Mouse (Mus musculus): Measurements from ENCODE around the gene Nudt16l1. TPM values are rescaled to one million over a fixed set of nuclear protein-coding genes. Genes with fewer than 3 reads are reported as not detected.
A peak's percentile ranks its signal among the peaks of the same experiment; 100 is the strongest.

Nudt16l1 gene
- polyA plus RNA-seq (2016; fragmentation: Nextera tagmentation; extraction: Ambion mirVana): 136 and 141 TPM in 2 replicates

- peak within 1 kb of the TSS; percentile 78 for H3K27ac ChIP-seq (replicated peaks)
- peaks cover 18% of the 10 kb centered on the region for H3K4me1 ChIP-seq
- no peaks in the 10 kb centered on the region for H3K9me3 ChIP-seq (replicated peaks)
- peak within 1 kb of the TSS; percentile 63 for H3K4me3 ChIP-seq
- 10% methylated on average over 2 of the region's 2 CpGs for whole genome bisulfite sequencing
- peaks cover 82% of the 10 kb centered on the region for H3K36me3 ChIP-seq
- H3K27me3 ChIP-seq (ENCODE audit: low read depth, poor library complexity, severe bottlenecking): no peaks in the 10 kb centered on the region
- DNase-seq (ENCODE audit: low spot score): no peak
These were observed at the start of gene Nudt16l1 for GRCm38 (mm10) chr16:4938461-4938860. Gene Nudt16l1, plus strand, starts transcription at chr16:4938761.

GRCm38 (mm10) chr16:4890201-4890709 lies 48.3 kb upstream of the Nudt16l1 start:
- 81% methylated on average over 4 of the region's 4 CpGs for WGBS

GRCm38 (mm10) chr16:4892171-4892570 lies 46.4 kb upstream of the Nudt16l1 start:
- peaks cover 13% of the 10 kb centered on the region for H3K4me1 ChIP-seq
- WGBS: 94% methylated on average over 6 of the region's 6 CpGs
- peaks cover 7% of the 10 kb centered on the region for H3K36me3 ChIP-seq
- H3K27me3 ChIP-seq (ENCODE audit: low read depth, poor library complexity, severe bottlenecking): no peaks in the 10 kb centered on the region
- H3K4me3 ChIP-seq: no peak overlapping the region
- no peak for DNase-seq (ENCODE audit: low spot score)
- no peak overlapping the region for H3K27ac ChIP-seq (replicated peaks)
- H3K9me3 ChIP-seq (replicated peaks): no peaks in the 10 kb centered on the region

More at GRCm38 (mm10) chr16:4890201-4890709, 48.3 kb upstream of the Nudt16l1 start:
- Histone ChIP-seq H3K9me3 (replicated peaks) (no peaks in the 10 kb centered on the region), H3K4me3 (no peak overlapping the region), H3K4me1 (peaks cover 22% of the 10 kb centered on the region), H3K27me3 (ENCODE audit: low read depth, poor library complexity, severe bottlenecking) (no peaks in the 10 kb centered on the region), H3K27ac (replicated peaks) (no peak overlapping the region), H3K36me3 (peaks cover 7% of the 10 kb centered on the region)
- no peak for DNase-seq (ENCODE audit: low spot score)

- 85% methylated on average over 7 of the region's 7 CpGs for WGBS
- no peaks in the 10 kb centered on the region for H3K27me3 ChIP-seq (ENCODE audit: low read depth, poor library complexity, severe bottlenecking)
These were observed 44.2 kb upstream of the Nudt16l1 start for GRCm38 (mm10) chr16:4894201-4894908.

GRCm38 (mm10) chr16:4896249-4897027 lies 42.1 kb upstream of the Nudt16l1 start:
- Histone ChIP-seq H3K4me1 (peaks cover 4% of the 10 kb centered on the region; the same call in 1 of the 2 replicates), H3K27ac (replicated peaks) (no peak overlapping the region), H3K9me3 (replicated peaks) (no peaks in the 10 kb centered on the region), H3K36me3 (peaks cover 5% of the 10 kb centered on the region; the same call in 1 of the 2 replicates), H3K27me3 (ENCODE audit: low read depth, poor library complexity, severe bottlenecking) (no peaks in the 10 kb centered on the region), H3K4me3 (no peak overlapping the region)
- DNase-seq (ENCODE audit: low spot score): no peak
- WGBS: 81% methylated on average over 5 of the region's 5 CpGs

More at GRCm38 (mm10) chr16:4894201-4894908, 44.2 kb upstream of the Nudt16l1 start:
- Histone ChIP-seq H3K36me3 (peaks cover 7% of the 10 kb centered on the region), H3K4me3 (no peak overlapping the region), H3K4me1 (no peaks in the 10 kb centered on the region), H3K27ac (replicated peaks) (no peak overlapping the region), H3K9me3 (replicated peaks) (no peaks in the 10 kb centered on the region)
- DNase-seq (ENCODE audit: low spot score): no peak

GRCm38 (mm10) chr16:4897146-4897730 lies 41.3 kb upstream of the Nudt16l1 start:
- Histone ChIP-seq H3K4me3 (no peak overlapping the region), H3K36me3 (peaks cover 5% of the 10 kb centered on the region; the same call in 1 of the 2 replicates), H3K9me3 (replicated peaks) (no peaks in the 10 kb centered on the region), H3K4me1 (peaks cover 4% of the 10 kb centered on the region; the same call in 1 of the 2 replicates), H3K27me3 (ENCODE audit: low read depth, poor library complexity, severe bottlenecking) (no peaks in the 10 kb centered on the region), H3K27ac (replicated peaks) (no peak overlapping the region)
- WGBS: 47% methylated on average over 7 of the region's 7 CpGs
- DNase-seq (ENCODE audit: low spot score): no peak

- H3K27ac ChIP-seq (replicated peaks): no peak overlapping the region
- H3K9me3 ChIP-seq (replicated peaks): no peaks in the 10 kb centered on the region
- H3K27me3 ChIP-seq (ENCODE audit: low read depth, poor library complexity, severe bottlenecking): no peaks in the 10 kb centered on the region
- 90% methylated on average over 6 of the region's 6 CpGs for WGBS
- H3K4me1 ChIP-seq: peaks cover 4% of the 10 kb centered on the region; the same call in 1 of the 2 replicates
- H3K36me3 ChIP-seq: peaks cover 5% of the 10 kb centered on the region; the same call in 1 of the 2 replicates
- no peak for DNase-seq (ENCODE audit: low spot score)
- H3K4me3 ChIP-seq: no peak overlapping the region
These were observed 39.7 kb upstream of the Nudt16l1 start for GRCm38 (mm10) chr16:4898881-4899280.

- Histone ChIP-seq H3K27ac (replicated peaks) (no peak overlapping the region), H3K4me1 (peaks cover 4% of the 10 kb centered on the region; the same call in 1 of the 2 replicates), H3K27me3 (ENCODE audit: low read depth, poor library complexity, severe bottlenecking) (no peaks in the 10 kb centered on the region), H3K4me3 (no peak overlapping the region), H3K9me3 (replicated peaks) (no peaks in the 10 kb centered on the region), H3K36me3 (no peaks in the 10 kb centered on the region)
- DNase-seq (ENCODE audit: low spot score): no peak
- 87% methylated on average over 2 of the region's 2 CpGs for WGBS
These were observed 38.9 kb upstream of the Nudt16l1 start for GRCm38 (mm10) chr16:4899711-4900110.

- H3K4me1 ChIP-seq: peaks cover 4% of the 10 kb centered on the region; the same call in 1 of the 2 replicates
- DNase-seq (ENCODE audit: low spot score): no peak
- no peaks in the 10 kb centered on the region for H3K36me3 ChIP-seq
- H3K9me3 ChIP-seq (replicated peaks): no peaks in the 10 kb centered on the region
- 70% methylated on average over 7 of the region's 7 CpGs for WGBS
- no peaks in the 10 kb centered on the region for H3K27me3 ChIP-seq (ENCODE audit: low read depth, poor library complexity, severe bottlenecking)
- no peak overlapping the region for H3K27ac ChIP-seq (replicated peaks)
- no peak overlapping the region for H3K4me3 ChIP-seq
These were observed 37.4 kb upstream of the Nudt16l1 start for GRCm38 (mm10) chr16:4901167-4901566.

GRCm38 (mm10) chr16:4902390-4902789 lies 36.2 kb upstream of the Nudt16l1 start:
- Histone ChIP-seq H3K9me3 (replicated peaks) (no peaks in the 10 kb centered on the region), H3K27me3 (ENCODE audit: low read depth, poor library complexity, severe bottlenecking) (no peaks in the 10 kb centered on the region), H3K4me3 (no peak overlapping the region), H3K36me3 (peaks cover 2% of the 10 kb centered on the region; the same call in 1 of the 2 replicates), H3K27ac (replicated peaks) (no peak overlapping the region), H3K4me1 (peaks cover 4% of the 10 kb centered on the region; the same call in 1 of the 2 replicates)
- no peak for DNase-seq (ENCODE audit: low spot score)
- WGBS: 82% methylated on average over 2 of the region's 2 CpGs

- no peak overlapping the region for H3K27ac ChIP-seq (replicated peaks)
These were observed 35.0 kb upstream of the Nudt16l1 start for GRCm38 (mm10) chr16:4903491-4904102.

GRCm38 (mm10) chr16:4904878-4905277 lies 33.7 kb upstream of the Nudt16l1 start:
- Histone ChIP-seq H3K4me3 (no peak overlapping the region), H3K27me3 (ENCODE audit: low read depth, poor library complexity, severe bottlenecking) (no peaks in the 10 kb centered on the region), H3K4me1 (peaks cover 4% of the 10 kb centered on the region; the same call in 1 of the 2 replicates), H3K27ac (replicated peaks) (no peak overlapping the region), H3K36me3 (peaks cover 24% of the 10 kb centered on the region), H3K9me3 (replicated peaks) (no peaks in the 10 kb centered on the region)
- WGBS: 91% methylated on average over 3 of the region's 3 CpGs
- no peak for DNase-seq (ENCODE audit: low spot score)

More at GRCm38 (mm10) chr16:4903491-4904102, 35.0 kb upstream of the Nudt16l1 start:
- H3K4me1 ChIP-seq: peaks cover 4% of the 10 kb centered on the region; the same call in 1 of the 2 replicates
- no peak for DNase-seq (ENCODE audit: low spot score)
- H3K9me3 ChIP-seq (replicated peaks): no peaks in the 10 kb centered on the region
- 87% methylated on average over 6 of the region's 6 CpGs for WGBS
- no peaks in the 10 kb centered on the region for H3K27me3 ChIP-seq (ENCODE audit: low read depth, poor library complexity, severe bottlenecking)
- peaks cover 11% of the 10 kb centered on the region for H3K36me3 ChIP-seq
- H3K4me3 ChIP-seq: no peak overlapping the region

Measured in midbrain, embryonic 10.5 days (tissue).